Mouse (Mus musculus) testis, adult 2 months (tissue): Measurements from ENCODE around the gene Fkbp5. TPM values are rescaled to one million over a fixed set of nuclear protein-coding genes. Genes with fewer than 3 reads are reported as not detected.

Source experiments
- H3K27ac ChIP-seq: fragments of 200-500 bp; 2 replicates; pipeline ENCODE4 v1.5.1; 2012; ENCODE audit warnings: low read depth, low read length; ENCODE audit not compliant: control insufficient read depth, insufficient read depth
- H3K27me3 ChIP-seq: fragments of 200-500 bp; 2 replicates; pipeline ENCODE4 v1.6.1; 2012; ENCODE audit warnings: mild to moderate bottlenecking, low read length, moderate library complexity; ENCODE audit not compliant: control insufficient read depth, insufficient read depth
- H3K36me3 ChIP-seq: fragments of 200-500 bp; 2 replicates; pipeline ENCODE4 v1.6.1; 2012; ENCODE audit warnings: mild to moderate bottlenecking, low read length; ENCODE audit not compliant: control insufficient read depth, insufficient read depth
- H3K4me1 ChIP-seq: fragments of 200-500 bp; 2 replicates; pipeline ENCODE4 v1.6.1; 2012; ENCODE audit warnings: low read length; ENCODE audit not compliant: control insufficient read depth, insufficient read depth
- H3K4me3 ChIP-seq: fragments of 200-500 bp; 2 replicates; pipeline ENCODE4 v1.5.1; 2012; ENCODE audit warnings: low read depth, mild to moderate bottlenecking, low read length, moderate library complexity, mixed read lengths; ENCODE audit not compliant: control insufficient read depth
- CTCF ChIP-seq: fragments of 200-500 bp; IDR thresholded peaks from 2 replicates; pipeline ENCODE4 v1.5.1; 2012; ENCODE audit warnings: low read depth, mild to moderate bottlenecking, inconsistent platforms, low read length, moderate library complexity; ENCODE audit not compliant: control insufficient read depth, insufficient read depth, insufficient replicate concordance
- POLR2A ChIP-seq: fragments of 200-500 bp; IDR thresholded peaks from 2 replicates; pipeline ENCODE4 v1.6.1; 2012; ENCODE audit warnings: low read depth, mild to moderate bottlenecking, inconsistent platforms, low read length, moderate library complexity; ENCODE audit not compliant: control insufficient read depth
- polyA plus RNA-seq: library from polyadenylated mRNA; depleted of rRNA; stranded (reverse); fragments of >200 nt; gene quantifications from 2 replicates; pipeline ENCODE4 v1.2.3, GENCODE M21; 2012

Fkbp5 gene
- polyA plus RNA-seq, 1 experiment, result 19.8 TPM

DNA sequence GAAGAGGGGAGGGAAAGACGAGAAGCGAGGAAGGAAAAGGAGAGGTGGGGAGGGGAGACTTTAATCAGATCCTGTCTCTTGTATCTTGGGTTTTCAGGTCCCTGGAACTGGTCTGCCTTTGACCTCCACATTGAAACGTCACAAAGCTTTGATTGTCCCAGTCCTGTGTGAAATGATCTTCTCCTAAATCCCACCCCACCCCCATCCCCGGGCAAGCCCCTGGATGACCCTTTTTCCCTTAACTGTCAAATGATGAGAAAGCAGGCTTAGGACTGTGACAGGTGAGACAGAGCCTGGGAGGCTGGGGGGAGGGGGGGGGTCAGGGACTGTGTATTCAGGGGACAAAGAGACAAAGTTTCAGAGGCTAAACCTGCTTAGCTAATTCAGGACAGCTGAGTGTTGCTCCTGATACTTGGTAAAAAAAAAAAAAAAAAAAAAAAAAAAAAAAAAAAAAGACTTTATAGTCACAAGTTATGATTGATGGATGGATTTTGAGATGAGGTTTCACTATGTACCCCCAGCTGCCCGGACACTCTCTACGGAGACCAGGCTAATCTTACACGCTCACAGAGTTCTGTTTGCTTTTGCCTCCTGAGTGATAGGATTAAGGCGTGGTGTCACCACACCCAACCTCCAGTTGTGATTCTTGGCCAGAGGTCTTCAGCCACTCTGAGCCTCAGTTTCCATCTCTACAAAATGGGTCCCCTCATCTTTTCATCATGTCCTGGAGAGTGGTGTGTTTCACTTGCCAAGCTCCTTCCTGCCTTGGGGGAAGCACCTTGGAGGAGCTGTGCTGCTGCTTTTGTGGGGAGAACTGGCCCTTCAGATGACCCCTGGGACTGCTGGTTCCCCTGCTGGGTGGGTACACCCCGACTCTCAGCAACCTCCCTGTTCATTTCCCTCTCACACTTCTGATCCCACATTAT lies 5.4 kb downstream of the Fkbp5 start:
- Histone ChIP-seq H3K27ac (peak overlapping the region; percentile 55), H3K4me1 (peaks cover 23% of the 10 kb centered on the region), H3K36me3 (no peaks in the 10 kb centered on the region), H3K4me3 (peak overlapping the region; percentile 58), H3K27me3 (no peaks in the 10 kb centered on the region)
- no peak for TF ChIP-seq CTCF
- TF ChIP-seq POLR2A, result no peak

DNA sequence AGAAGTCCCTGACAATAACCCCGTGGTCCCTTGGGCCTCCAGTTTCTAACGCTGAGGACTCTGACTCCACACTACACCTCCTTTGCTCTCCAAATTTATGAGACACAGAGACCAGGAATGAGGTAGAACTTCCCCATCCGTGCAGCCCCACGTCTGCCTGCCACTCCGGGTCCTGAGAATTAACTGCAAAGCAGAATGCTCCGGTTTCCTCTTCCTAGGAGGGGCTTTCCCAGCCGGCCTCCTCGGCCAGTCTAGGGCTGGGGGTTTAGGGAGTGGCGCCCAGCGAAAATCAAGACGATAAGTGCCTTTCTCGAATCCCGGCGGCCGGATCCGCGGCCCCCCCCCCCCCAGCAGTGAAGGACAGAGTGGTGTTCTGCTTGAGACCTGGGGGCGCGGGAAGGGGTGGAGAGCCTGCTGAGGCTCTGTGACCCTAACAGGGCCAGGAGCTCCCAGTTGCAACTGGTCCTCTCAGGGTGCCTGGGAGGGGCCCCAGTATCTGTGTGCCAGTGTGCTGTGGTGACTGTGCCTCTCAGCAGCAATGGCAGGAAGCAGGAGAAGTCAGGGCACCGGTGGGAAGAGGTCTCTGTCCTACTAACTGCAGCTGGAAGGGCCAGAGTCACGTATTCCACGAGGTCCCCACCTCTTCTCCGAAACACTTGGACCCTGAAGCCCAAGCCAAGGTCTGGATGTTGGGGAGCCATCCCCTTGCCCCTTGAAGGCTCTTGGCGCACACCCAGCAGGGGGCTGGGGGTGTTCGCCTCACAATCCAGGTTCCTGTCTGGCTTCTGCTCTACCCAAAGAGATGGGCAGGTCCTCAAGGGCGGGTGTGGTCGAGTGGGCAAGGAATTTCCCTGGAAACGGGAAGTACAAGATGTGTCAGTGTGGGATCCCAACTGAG lies 6.6 kb downstream of the Fkbp5 start:
- peaks cover 23% of the 10 kb centered on the region for H3K4me1 ChIP-seq
- H3K36me3 ChIP-seq, result no peaks in the 10 kb centered on the region
- H3K27ac ChIP-seq, result peak overlapping the region; percentile 68
- peak overlapping the region; percentile 65 for H3K4me3 ChIP-seq
- TF ChIP-seq POLR2A, result no peak
- TF ChIP-seq CTCF, result no peak
- H3K27me3 ChIP-seq, result no peaks in the 10 kb centered on the region

DNA sequence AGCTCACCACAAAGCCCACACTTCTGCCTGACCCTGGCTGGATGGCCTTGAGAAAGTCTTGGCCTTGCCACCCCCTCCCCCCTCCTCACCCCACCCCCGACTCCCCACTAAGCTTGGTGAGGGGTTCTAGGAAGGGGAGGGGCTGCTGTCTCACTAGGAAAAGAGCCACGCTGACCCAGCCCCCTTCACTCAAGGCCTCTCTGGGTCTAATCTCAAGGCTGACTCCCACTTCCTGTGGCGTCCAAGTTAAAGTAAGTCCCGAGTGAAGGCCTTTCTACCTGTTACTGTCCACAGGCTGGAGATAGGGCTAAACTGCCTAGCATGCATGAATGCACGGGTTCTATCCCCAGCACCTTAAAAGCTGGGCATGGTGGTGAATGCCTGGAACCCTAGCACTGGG lies 9.8 kb downstream of the Fkbp5 start:
- Histone ChIP-seq H3K36me3 (no peaks in the 10 kb centered on the region), H3K4me3 (peak overlapping the region; percentile 53), H3K27me3 (no peaks in the 10 kb centered on the region), H3K4me1 (peaks cover 17% of the 10 kb centered on the region), H3K27ac (peak overlapping the region; percentile 71)
- TF ChIP-seq CTCF, result no peak
- TF ChIP-seq POLR2A, result no peak

DNA sequence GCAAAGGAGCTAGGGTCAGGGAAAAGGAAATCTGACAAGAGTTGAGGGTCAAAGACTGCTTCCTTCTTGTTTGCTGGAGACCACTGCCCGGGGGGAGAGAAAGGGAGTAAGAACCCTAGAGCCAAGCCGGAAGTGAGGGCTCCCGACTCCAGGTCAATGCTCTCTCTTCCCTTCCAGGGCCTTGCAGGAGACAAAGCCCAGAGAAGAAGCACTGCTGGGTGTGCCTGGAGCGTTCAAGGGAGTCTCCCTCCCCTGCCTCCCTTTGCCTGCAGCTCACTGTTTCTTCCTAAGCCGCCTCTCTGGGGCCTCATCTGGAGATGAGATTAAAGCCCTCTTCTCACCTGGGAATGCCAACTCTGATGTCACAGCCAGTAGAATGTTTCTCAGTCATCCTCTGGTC lies 10.4 kb downstream of the Fkbp5 start:
- H3K27me3 ChIP-seq, result no peaks in the 10 kb centered on the region

DNA sequence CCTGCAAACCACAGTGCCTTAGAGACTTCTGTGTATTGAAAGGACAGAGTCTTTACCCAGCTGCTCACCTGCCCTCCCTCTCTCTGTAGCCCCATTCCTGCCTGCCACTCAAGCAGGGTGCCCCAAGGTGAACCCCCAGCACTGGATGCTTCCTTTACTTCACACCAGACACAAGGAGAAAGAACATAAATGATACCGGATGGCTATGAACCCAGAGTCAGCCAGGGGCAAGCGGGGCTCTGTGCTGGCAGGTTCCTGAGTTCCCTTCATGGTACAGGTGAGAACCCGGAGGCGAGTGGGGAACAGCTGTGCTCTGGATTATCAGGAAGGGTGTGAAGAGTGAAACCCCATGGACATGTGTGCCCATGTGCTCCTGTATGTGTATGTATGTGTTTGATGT lies 11.7 kb downstream of the Fkbp5 start:
- Histone ChIP-seq H3K4me3 (no peak overlapping the region), H3K36me3 (no peaks in the 10 kb centered on the region), H3K27me3 (no peaks in the 10 kb centered on the region)

More for the DNA sequence above, 10.4 kb downstream of the Fkbp5 start:
- Histone ChIP-seq H3K4me3 (peak overlapping the region; percentile 53), H3K4me1 (peaks cover 17% of the 10 kb centered on the region), H3K36me3 (no peaks in the 10 kb centered on the region), H3K27ac (peak overlapping the region; percentile 83)
- no peak; the same call in 1 of the 2 replicates for TF ChIP-seq POLR2A
- TF ChIP-seq CTCF, result no peak

DNA sequence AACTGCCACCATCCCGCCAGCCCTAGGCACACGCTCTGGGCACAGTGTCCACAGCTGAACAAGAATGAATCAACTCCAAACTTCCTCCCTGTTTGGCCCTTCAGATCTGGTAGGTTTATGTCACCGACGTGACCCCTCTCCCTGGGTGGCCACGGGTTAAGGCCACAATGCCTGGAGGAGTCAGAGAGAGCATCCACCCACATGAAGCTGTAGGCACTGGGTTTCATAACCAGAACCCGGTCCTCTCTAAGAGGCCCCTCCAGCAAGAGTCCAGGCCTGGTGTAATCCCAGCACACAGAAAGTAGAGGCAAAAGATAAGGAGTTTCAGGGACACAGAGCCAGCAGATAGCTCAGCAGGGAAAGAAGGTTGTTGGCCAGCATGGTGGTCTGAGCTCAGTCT lies 13.1 kb downstream of the Fkbp5 start:
- H3K36me3 ChIP-seq, result no peaks in the 10 kb centered on the region
- H3K4me3 ChIP-seq, result no peak overlapping the region
- H3K27ac ChIP-seq, result peak overlapping the region; percentile 45; the same call in 1 of the 2 replicates
- H3K27me3 ChIP-seq, result no peaks in the 10 kb centered on the region
- no peak for TF ChIP-seq CTCF
- no peak for TF ChIP-seq POLR2A
- peaks cover 9% of the 10 kb centered on the region for H3K4me1 ChIP-seq

More for the DNA sequence above, 11.7 kb downstream of the Fkbp5 start:
- Histone ChIP-seq H3K27ac (peak overlapping the region; percentile 15; the same call in 1 of the 2 replicates), H3K4me1 (peaks cover 12% of the 10 kb centered on the region)
- TF ChIP-seq POLR2A, result no peak
- TF ChIP-seq CTCF, result no peak
